In the genomic region with DNA sequence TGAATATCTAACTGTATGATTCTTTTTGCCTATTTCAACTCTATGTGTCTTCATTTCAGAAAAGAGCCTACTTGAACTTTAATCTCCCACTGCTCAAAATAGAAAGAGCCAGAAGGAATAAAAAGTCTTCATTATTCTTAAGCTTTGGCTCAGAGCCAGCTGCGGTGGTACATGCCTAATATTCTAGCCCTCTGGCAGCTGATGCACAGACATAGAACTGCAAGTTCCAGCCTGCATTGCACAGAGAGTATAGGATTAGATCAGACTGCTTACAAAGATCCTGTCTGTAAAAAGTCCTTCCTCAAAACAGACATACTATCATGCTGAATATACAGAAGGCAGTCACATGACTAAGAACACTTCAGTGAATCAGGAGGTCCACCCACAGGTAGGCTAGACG, we compare ENCODE assay signal across 21 mouse cellular contexts.
DNase-seq lines count a peak whose midpoint lies in the region; ATAC-seq and TF ChIP-seq lines count a peak whose summit lies in the region.
"Had no signal": no experiment of that assay in that cellular context is flagged by ENCODE, and none has a peak within 500 bp of the region (broad histone marks: within the 10 kb centered on the region; RNA-seq: fewer than 3 reads in every experiment).

No protein-coding gene starts in this region.

- peak; percentile 0 for DNase-seq in hindbrain, embryonic 11.5 days (ENCODE audit: low spot score)
- no peak for DNase-seq in hindbrain, embryonic 14.5 days (ENCODE audit: low spot score)
- peak; percentile 1 for DNase-seq in lung, postnatal 14 days
- DNase-seq in lung, postnatal 0 days (ENCODE audit: low spot score): no peak
- peak; percentile 60 for DNase-seq in brain, embryonic 14.5 days (ENCODE audit: low read depth)
- DNase-seq in kidney, postnatal 25 days: no peak
- no peak for DNase-seq in kidney, adult 8-10 months
- DNase-seq: adrenal gland, adult 2 months; cerebellum, adult 18-20 months; heart, adult 18-20 months; kidney, adult 18-20 months; kidney, postnatal 4 days; layer of hippocampus, postnatal 36 days; thymus, postnatal 4 days had no signal

- no peaks in the 10 kb centered on the region for H3K36me3 ChIP-seq in hindbrain, embryonic 11.5 days (ENCODE audit: control insufficient read depth, insufficient read depth, low read length)
- H3K36me3 ChIP-seq in hindbrain, embryonic 14.5 days (replicated peaks; ENCODE audit: control insufficient read depth, insufficient read depth): no peaks in the 10 kb centered on the region
- no peaks in the 10 kb centered on the region for H3K36me3 ChIP-seq in lung, postnatal 0 days (ENCODE audit: insufficient read depth, low read length)
- no peaks in the 10 kb centered on the region for H3K36me3 ChIP-seq in forebrain, embryonic 15.5 days
- H3K36me3 ChIP-seq: G1E; heart, embryonic 15.5 days; hindbrain, embryonic 15.5 days; stomach, embryonic 15.5 days had no signal

- H3K4me1 ChIP-seq in hindbrain, embryonic 11.5 days (replicated peaks; ENCODE audit: control insufficient read depth, insufficient read depth, low read length): no peaks in the 10 kb centered on the region
- no peaks in the 10 kb centered on the region for H3K4me1 ChIP-seq in hindbrain, embryonic 14.5 days (replicated peaks; ENCODE audit: control insufficient read depth, insufficient read depth, low read length)
- H3K4me1 ChIP-seq in lung, postnatal 0 days (ENCODE audit: insufficient read depth, low read depth, low read length): no peaks in the 10 kb centered on the region
- no peaks in the 10 kb centered on the region for H3K4me1 ChIP-seq in forebrain, embryonic 15.5 days
- H3K4me1 ChIP-seq: hindbrain, embryonic 15.5 days; stomach, embryonic 15.5 days had no signal

- no peak for TF ChIP-seq EP300 in lung, postnatal 0 days (IDR thresholded peaks at IDR 0.05)

- H3K9me3 ChIP-seq in hindbrain, embryonic 11.5 days (ENCODE audit: control insufficient read depth, low read length): no peaks in the 10 kb centered on the region
- H3K9me3 ChIP-seq in hindbrain, embryonic 14.5 days (ENCODE audit: control insufficient read depth, low read length): no peaks in the 10 kb centered on the region
- no peaks in the 10 kb centered on the region for H3K9me3 ChIP-seq in lung, postnatal 0 days (ENCODE audit: low read length)
- no peaks in the 10 kb centered on the region for H3K9me3 ChIP-seq in forebrain, embryonic 15.5 days
- H3K9me3 ChIP-seq: G1E; heart, embryonic 15.5 days; hindbrain, embryonic 15.5 days; stomach, embryonic 15.5 days had no signal

- H3K4me2 ChIP-seq in hindbrain, embryonic 11.5 days (replicated peaks; ENCODE audit: low read depth, low read length): no peak overlapping the region
- no peak overlapping the region for H3K4me2 ChIP-seq in hindbrain, embryonic 14.5 days (replicated peaks)
- no peak overlapping the region for H3K4me2 ChIP-seq in lung, postnatal 0 days (replicated peaks; ENCODE audit: low read depth, low read length)
- H3K4me2 ChIP-seq in forebrain, embryonic 15.5 days (replicated peaks): no peak overlapping the region
- H3K4me2 ChIP-seq: heart, embryonic 15.5 days; hindbrain, embryonic 15.5 days; stomach, embryonic 15.5 days had no signal

- H3K27ac ChIP-seq in hindbrain, embryonic 11.5 days (ENCODE audit: low read depth, low read length): no peak overlapping the region
- H3K27ac ChIP-seq in hindbrain, embryonic 14.5 days: no peak overlapping the region
- H3K27ac ChIP-seq in lung, postnatal 0 days (ENCODE audit: low read length): no peak overlapping the region
- H3K27ac ChIP-seq in forebrain, embryonic 15.5 days (replicated peaks): no peak overlapping the region
- H3K27ac ChIP-seq: heart, embryonic 15.5 days; hindbrain, embryonic 15.5 days; liver, embryonic 14.5 days had no signal

- no peaks in the 10 kb centered on the region for H3K27me3 ChIP-seq in hindbrain, embryonic 11.5 days (ENCODE audit: control insufficient read depth, insufficient read depth, low read length)
- no peaks in the 10 kb centered on the region for H3K27me3 ChIP-seq in hindbrain, embryonic 14.5 days (ENCODE audit: control insufficient read depth, insufficient read depth, low read length)
- no peaks in the 10 kb centered on the region for H3K27me3 ChIP-seq in lung, postnatal 0 days (replicated peaks; ENCODE audit: insufficient read depth, low read length)
- no peaks in the 10 kb centered on the region for H3K27me3 ChIP-seq in forebrain, embryonic 15.5 days
- H3K27me3 ChIP-seq: heart, embryonic 15.5 days; hindbrain, embryonic 15.5 days; stomach, embryonic 15.5 days had no signal

- no peak overlapping the region for H3K4me3 ChIP-seq in hindbrain, embryonic 11.5 days (ENCODE audit: low read depth, low read length)
- H3K4me3 ChIP-seq in hindbrain, embryonic 14.5 days (replicated peaks; ENCODE audit: low read length): no peak overlapping the region
- H3K4me3 ChIP-seq in lung, postnatal 0 days (ENCODE audit: low read depth, low read length): no peak overlapping the region
- no peak overlapping the region for H3K4me3 ChIP-seq in forebrain, embryonic 15.5 days
- H3K4me3 ChIP-seq: erythroblast, embryonic 14.5 days; heart, embryonic 15.5 days; hindbrain, embryonic 15.5 days; stomach, embryonic 15.5 days had no signal

- ATAC-seq in hindbrain, embryonic 11.5 days (ENCODE audit: low FRiP score): no peak
- no peak for ATAC-seq in hindbrain, embryonic 14.5 days (ENCODE audit: low FRiP score)
- ATAC-seq in lung, postnatal 0 days: no peak
- ATAC-seq in forebrain, embryonic 15.5 days (replicated peaks): peak; percentile 48; the same call in 1 of the 2 replicates

- no peak for TF ChIP-seq CTCF in lung, postnatal 0 days (IDR thresholded peaks at IDR 0.05)
- no peak for TF ChIP-seq CTCF in brain, embryonic 14.5 days (IDR thresholded peaks at IDR 0.05; ENCODE audit: borderline replicate concordance, extremely low read depth, insufficient read depth, insufficient read length)

- TF ChIP-seq POLR2A in brain, embryonic 14.5 days (IDR thresholded peaks at IDR 0.05; ENCODE audit: borderline replicate concordance, extremely low read depth, insufficient read depth, insufficient read length, poor library complexity, severe bottlenecking): no peak

- 77% methylated on average over 2 of the region's 2 CpGs for WGBS in hindbrain, embryonic 11.5 days
- 70% methylated on average over 2 of the region's 2 CpGs for WGBS in hindbrain, embryonic 14.5 days
- 48% methylated on average over 2 of the region's 2 CpGs for whole genome bisulfite sequencing in lung, postnatal 0 days
- 46% methylated on average over 2 of the region's 2 CpGs for WGBS in forebrain, embryonic 15.5 days

- no peak overlapping the region for H3K9ac ChIP-seq in hindbrain, embryonic 11.5 days (ENCODE audit: low read depth, low read length)
- no peak overlapping the region for H3K9ac ChIP-seq in hindbrain, embryonic 14.5 days
- H3K9ac ChIP-seq in lung, postnatal 0 days (replicated peaks; ENCODE audit: low read depth): no peak overlapping the region
- no peak overlapping the region for H3K9ac ChIP-seq in forebrain, embryonic 15.5 days (replicated peaks)
- H3K9ac ChIP-seq: heart, embryonic 15.5 days; hindbrain, embryonic 15.5 days; liver, embryonic 14.5 days; stomach, embryonic 15.5 days had no signal

Comparison
In these comparisons a context has a peak if more than half of its experiments do, and no peak if none do; other contexts are left out.
1. DNase-seq: peak in hindbrain, embryonic 11.5 days (single experiment), lung, postnatal 14 days (single experiment) and brain, embryonic 14.5 days (single experiment); none in hindbrain, embryonic 14.5 days (single experiment), lung, postnatal 0 days (single experiment), kidney, postnatal 25 days (0 of 2) and kidney, adult 8-10 months (0 of 2).